Mouse (Mus musculus) ES-Bruce4 (cell line): Measurements from ENCODE around the gene Uox. TPM values are rescaled to one million over a fixed set of nuclear protein-coding genes. Genes with fewer than 3 reads are reported as not detected.

Experiments
- H3K27ac ChIP-seq: 2 replicates; pipeline ENCODE4 v1.5.1; 2012; ENCODE audit warnings: low read length, inconsistent platforms; ENCODE audit not compliant: insufficient read depth
- H3K27me3 ChIP-seq: 2 replicates; pipeline ENCODE4 v1.6.1; 2012; ENCODE audit warnings: mild to moderate bottlenecking, low read length, inconsistent platforms; ENCODE audit not compliant: control insufficient read depth, poor library complexity, insufficient read depth, severe bottlenecking
- H3K36me3 ChIP-seq: 2 replicates; pipeline ENCODE4 v1.6.1; 2012; ENCODE audit warnings: inconsistent platforms, mild to moderate bottlenecking, low read length, moderate library complexity; ENCODE audit not compliant: control insufficient read depth, poor library complexity, insufficient read depth, severe bottlenecking
- H3K4me1 ChIP-seq: one replicate; pipeline ENCODE4 v1.8.1; 2011; ENCODE audit warnings: low read length; ENCODE audit not compliant: control insufficient read depth, insufficient read depth
- H3K4me3 ChIP-seq: 2 replicates; pipeline ENCODE4 v1.5.1; 2011; ENCODE audit warnings: low read depth, mild to moderate bottlenecking, low read length
- H3K9ac ChIP-seq: 2 replicates; pipeline ENCODE4 v1.6.1; 2012; ENCODE audit warnings: low read depth, mild to moderate bottlenecking, inconsistent platforms; ENCODE audit not compliant: poor library complexity, severe bottlenecking
- H3K9me3 ChIP-seq: replicated peaks from 2 replicates; pipeline ENCODE4 v1.6.1; 2012; ENCODE audit warnings: mild to moderate bottlenecking, low read length, inconsistent platforms; ENCODE audit not compliant: control insufficient read depth, poor library complexity, insufficient read depth, severe bottlenecking
- CTCF ChIP-seq: IDR thresholded peaks from one replicate; pipeline ENCODE4 v1.8.1; 2011; ENCODE audit warnings: low read depth, low read length
- EP300 ChIP-seq: IDR thresholded peaks from 2 replicates; pipeline ENCODE4 v1.6.1; 2011; ENCODE audit warnings: low read depth, low read length; ENCODE audit not compliant: insufficient read depth
- POLR2A ChIP-seq: IDR thresholded peaks from one replicate; pipeline ENCODE4 v1.8.1; 2011; ENCODE audit warnings: low read length; ENCODE audit not compliant: insufficient read depth
- polyA plus RNA-seq: library from polyadenylated mRNA; stranded (reverse); fragments of >200 nt; gene quantifications from 2 replicates; pipeline ENCODE4 v1.2.4, GENCODE M21; 2011; ENCODE audit warnings: low read depth; ENCODE audit not compliant: missing spikeins, insufficient read depth, insufficient read length

Uox gene
- polyA plus RNA-seq, 1 experiment, result not detected

- no peaks in the 10 kb centered on the region for H3K36me3 ChIP-seq
- no peak overlapping the region for H3K27ac ChIP-seq
- no peaks in the 10 kb centered on the region for H3K27me3 ChIP-seq
- no peak overlapping the region for H3K4me3 ChIP-seq
- TF ChIP-seq EP300, result no peak
- no peak for TF ChIP-seq POLR2A
- TF ChIP-seq CTCF, result no peak
- no peak overlapping the region for H3K9ac ChIP-seq
- H3K9me3 ChIP-seq, result no peaks in the 10 kb centered on the region
- no peaks in the 10 kb centered on the region for H3K4me1 ChIP-seq
These were observed 91.7 kb downstream of the Uox start for GRCm38 (mm10) chr3:146661907-146662306.

- no peak for TF ChIP-seq CTCF
- TF ChIP-seq EP300, result no peak
- no peak for TF ChIP-seq POLR2A
- Histone ChIP-seq H3K4me1 (no peaks in the 10 kb centered on the region), H3K9me3 (no peaks in the 10 kb centered on the region), H3K27me3 (no peaks in the 10 kb centered on the region), H3K4me3 (no peak overlapping the region), H3K36me3 (no peaks in the 10 kb centered on the region), H3K9ac (no peak overlapping the region), H3K27ac (no peak overlapping the region)
These were observed 100.9 kb downstream of the Uox start for GRCm38 (mm10) chr3:146671121-146671520.

GRCm38 (mm10) chr3:146675101-146675500 is 104.9 kb downstream of the Uox start:
- TF ChIP-seq POLR2A (no peak), EP300 (no peak), CTCF (no peak)
- Histone ChIP-seq H3K27ac (no peak overlapping the region), H3K4me3 (no peak overlapping the region), H3K9ac (no peak overlapping the region), H3K36me3 (no peaks in the 10 kb centered on the region), H3K9me3 (no peaks in the 10 kb centered on the region), H3K4me1 (no peaks in the 10 kb centered on the region), H3K27me3 (no peaks in the 10 kb centered on the region)

- Histone ChIP-seq H3K27ac (no peak overlapping the region), H3K4me3 (no peak overlapping the region), H3K9me3 (no peaks in the 10 kb centered on the region), H3K9ac (no peak overlapping the region), H3K27me3 (no peaks in the 10 kb centered on the region), H3K36me3 (no peaks in the 10 kb centered on the region), H3K4me1 (no peaks in the 10 kb centered on the region)
- TF ChIP-seq CTCF (no peak), EP300 (no peak), POLR2A (no peak)
These were observed 106.0 kb downstream of the Uox start for GRCm38 (mm10) chr3:146676193-146676592.

GRCm38 (mm10) chr3:146679646-146680045 is 109.4 kb downstream of the Uox start:
- Histone ChIP-seq H3K4me1 (no peaks in the 10 kb centered on the region), H3K9ac (no peak overlapping the region), H3K4me3 (no peak overlapping the region), H3K27me3 (no peaks in the 10 kb centered on the region), H3K9me3 (no peaks in the 10 kb centered on the region), H3K27ac (no peak overlapping the region), H3K36me3 (no peaks in the 10 kb centered on the region)
- TF ChIP-seq POLR2A (no peak), EP300 (no peak), CTCF (no peak)

- no peak for TF ChIP-seq EP300
- no peak for TF ChIP-seq CTCF
- TF ChIP-seq POLR2A, result no peak
- no peaks in the 10 kb centered on the region for H3K36me3 ChIP-seq
- no peak overlapping the region for H3K4me3 ChIP-seq
- no peaks in the 10 kb centered on the region for H3K27me3 ChIP-seq
- no peak overlapping the region for H3K27ac ChIP-seq
- H3K9me3 ChIP-seq, result no peaks in the 10 kb centered on the region
- no peak overlapping the region for H3K9ac ChIP-seq
- no peaks in the 10 kb centered on the region for H3K4me1 ChIP-seq
These were observed 110.4 kb downstream of the Uox start for GRCm38 (mm10) chr3:146680625-146681024.
